Mouse (Mus musculus) hindbrain, postnatal 0 days (tissue): ENCODE measurements around the gene Erp44. TPM values are rescaled to one million over a fixed set of nuclear protein-coding genes. Genes with fewer than 3 reads are reported as not detected.

Experiments used
- ATAC-seq: fragments of 200-750 bp; cut with Nextera tagmentation; 2 replicates; pipeline ENCODE4 v1.8.0; 2017; ENCODE audit warnings: mild to moderate bottlenecking, moderate TSS enrichment, moderate library complexity
- DNase-seq: peaks from one replicate; pipeline ENCODE4 v3.0.0-alpha.2; 2015; ENCODE audit warnings: low spot score
- H3K27ac ChIP-seq: fragments of 300-500 bp; sonication (generic); 2 replicates; pipeline ENCODE4 v1.5.1; 2014; ENCODE audit warnings: mild to moderate bottlenecking
- H3K27me3 ChIP-seq: fragments of 300-500 bp; sonication (generic); 2 replicates; pipeline ENCODE4 v1.6.1; 2014; ENCODE audit warnings: low read length, mixed read lengths; ENCODE audit not compliant: insufficient read depth
- H3K36me3 ChIP-seq: fragments of 300-500 bp; sonication (generic); 2 replicates; pipeline ENCODE4 v1.6.1; 2014; ENCODE audit warnings: low read length, mixed read lengths; ENCODE audit not compliant: insufficient read depth
- H3K4me1 ChIP-seq: fragments of 300-500 bp; sonication (generic); 2 replicates; pipeline ENCODE4 v1.6.1; 2014; ENCODE audit warnings: antibody characterized with exemption, low read length, mixed read lengths; ENCODE audit not compliant: insufficient read depth
- H3K4me2 ChIP-seq: fragments of 300-500 bp; sonication (generic); 2 replicates; pipeline ENCODE4 v1.6.1; 2014; ENCODE audit warnings: low read depth, mild to moderate bottlenecking, low read length, moderate library complexity, mixed read lengths
- H3K4me3 ChIP-seq: fragments of 300-500 bp; sonication (generic); 2 replicates; pipeline ENCODE4 v1.5.1; 2014; ENCODE audit warnings: low read length
- H3K9ac ChIP-seq: fragments of 300-500 bp; sonication (generic); replicated peaks from 2 replicates; pipeline ENCODE4 v1.6.1; 2014; ENCODE audit warnings: mild to moderate bottlenecking, low read length, moderate library complexity, mixed read lengths
- H3K9me3 ChIP-seq: fragments of 300-500 bp; sonication (generic); 2 replicates; pipeline ENCODE4 v1.6.1; 2016; ENCODE audit warnings: low read length, mixed read lengths
- CTCF ChIP-seq: IDR thresholded peaks from 2 replicates; pipeline ENCODE4 v1.5.1; 2016; ENCODE audit warnings: antibody characterized with exemption, control low read depth, low read depth
- WGBS: fragments of 180-500 bp; shearing (Covaris S2); extraction: QIAGEN DNeasy Blood & Tissue Kit; methylation state at CpG from one replicate; pipeline ENCODE4 v1.1.7; 2014; 5-methylcytosine and 5-hydroxymethylcytosine counted together
- microRNA counts: library from miRNA; unstranded; fragments of <30 nt; microRNA quantifications from one replicate; lab custom pipeline; 2015
- microRNA-seq, 2 experiments: library from miRNA; unstranded; fragments of <30 nt; microRNA quantifications; one replicate each; pipeline ENCODE4; 2016
- polyA plus RNA-seq: library from polyadenylated mRNA; unstranded; fragments of >200 nt; fragmentation: Nextera tagmentation; extraction: Ambion mirVana; gene quantifications from 2 replicates; pipeline ENCODE4 v1.2.1, GENCODE M21; 2015
- total RNA-seq: library from RNA; depleted of rRNA; stranded (reverse); fragments of >200 nt; gene quantifications from 2 replicates; pipeline ENCODE4 v1.2.3, GENCODE M21; 2014; rRNA removed

The Erp44 gene
- total and polyA plus RNA-seq, 2 experiments from 2014 or later: 27.3 to 50.4 TPM

DNA sequence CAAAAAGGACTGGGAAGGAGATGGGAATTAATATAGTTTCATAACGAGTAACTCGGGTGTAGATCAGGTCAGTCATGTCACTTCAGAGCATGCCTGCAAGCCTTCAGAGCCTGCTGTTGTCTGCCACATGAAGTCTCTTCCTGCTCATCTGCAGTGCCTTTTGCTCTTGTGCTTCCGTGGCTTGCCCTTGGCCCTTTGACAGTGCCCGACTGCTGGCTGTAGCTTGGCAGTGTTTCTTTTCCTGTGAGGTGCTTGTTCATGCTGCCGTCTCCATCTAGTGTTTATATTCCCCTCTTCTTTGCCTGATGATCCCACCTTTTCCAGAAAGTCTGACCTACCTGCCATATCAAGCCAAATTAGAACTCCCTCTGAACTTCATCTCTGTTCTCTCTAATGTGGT is 115.5 kb downstream of the Erp44 start:
- no peaks in the 10 kb centered on the region for H3K4me1 ChIP-seq
- TF ChIP-seq CTCF: no peak; the same call in 1 of the 2 replicates
- H3K9me3 ChIP-seq: no peaks in the 10 kb centered on the region
- peaks cover 4% of the 10 kb centered on the region; the same call in 1 of the 2 replicates for H3K36me3 ChIP-seq
- H3K27ac ChIP-seq: no peak overlapping the region
- WGBS: 79% methylated on average over 5 of the region's 5 CpGs
- H3K27me3 ChIP-seq: no peaks in the 10 kb centered on the region
- H3K4me2 ChIP-seq: no peak overlapping the region
- no peak overlapping the region for H3K4me3 ChIP-seq
- H3K9ac ChIP-seq: no peak overlapping the region
- DNase-seq (no peak), ATAC-seq (no peak)

DNA sequence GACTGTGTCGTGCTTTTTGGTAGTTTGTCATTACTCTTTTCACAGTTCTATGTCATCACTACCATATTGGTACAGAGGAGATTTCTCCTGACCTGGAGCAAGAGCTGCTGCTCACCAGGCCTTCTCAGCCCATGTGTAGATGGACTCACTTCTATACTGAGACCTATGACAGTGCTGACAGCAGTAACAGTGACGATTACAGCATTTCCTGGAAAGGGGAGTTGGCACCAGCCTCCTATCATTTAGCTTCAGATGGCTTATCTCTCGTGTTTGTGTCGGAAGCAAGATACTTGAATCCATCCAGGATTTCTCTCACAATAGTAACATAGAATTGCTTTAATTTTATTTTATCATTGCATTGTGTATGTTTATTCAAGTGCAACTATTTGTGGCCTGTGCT is 119.0 kb downstream of the Erp44 start:
- Histone ChIP-seq H3K4me1 (no peaks in the 10 kb centered on the region), H3K36me3 (peaks cover 5% of the 10 kb centered on the region; the same call in 1 of the 2 replicates), H3K27ac (no peak overlapping the region), H3K4me3 (no peak overlapping the region), H3K9ac (no peak overlapping the region), H3K9me3 (no peaks in the 10 kb centered on the region), H3K27me3 (no peaks in the 10 kb centered on the region), H3K4me2 (no peak overlapping the region)
- ATAC-seq (no peak), DNase-seq (no peak)
- WGBS: 87% methylated on average over 4 of the region's 4 CpGs
- TF ChIP-seq CTCF: no peak

DNA sequence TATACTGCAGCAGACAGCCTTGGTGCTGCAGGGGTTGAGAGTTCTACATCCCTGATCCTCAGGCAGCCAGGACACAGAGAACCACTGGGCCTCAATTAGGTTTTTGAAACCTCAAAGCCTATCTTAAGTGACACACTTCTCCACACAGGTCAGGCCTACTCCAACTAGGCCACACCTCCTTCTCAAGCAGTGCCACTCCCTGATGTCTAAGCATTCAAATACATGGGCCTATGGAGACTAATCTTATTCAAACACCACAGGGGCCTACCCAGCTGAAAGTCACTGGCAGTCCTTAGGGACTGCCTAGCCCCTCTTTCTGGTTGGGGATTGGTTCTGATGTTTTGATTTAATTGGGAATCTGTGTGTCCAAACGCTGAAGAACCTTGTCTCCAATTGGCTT is 123.5 kb downstream of the Erp44 start:
- 60% methylated on average over 1 of the region's 1 CpGs for WGBS
- no peak for TF ChIP-seq CTCF
- H3K27me3 ChIP-seq: no peaks in the 10 kb centered on the region
- ATAC-seq: no peak
- peaks cover 5% of the 10 kb centered on the region; the same call in 1 of the 2 replicates for H3K36me3 ChIP-seq
- H3K27ac ChIP-seq: no peak overlapping the region
- H3K9ac ChIP-seq: no peak overlapping the region
- H3K4me2 ChIP-seq: no peak overlapping the region
- no peak overlapping the region for H3K4me3 ChIP-seq
- no peak for DNase-seq
- no peaks in the 10 kb centered on the region for H3K4me1 ChIP-seq
- no peaks in the 10 kb centered on the region for H3K9me3 ChIP-seq

DNA sequence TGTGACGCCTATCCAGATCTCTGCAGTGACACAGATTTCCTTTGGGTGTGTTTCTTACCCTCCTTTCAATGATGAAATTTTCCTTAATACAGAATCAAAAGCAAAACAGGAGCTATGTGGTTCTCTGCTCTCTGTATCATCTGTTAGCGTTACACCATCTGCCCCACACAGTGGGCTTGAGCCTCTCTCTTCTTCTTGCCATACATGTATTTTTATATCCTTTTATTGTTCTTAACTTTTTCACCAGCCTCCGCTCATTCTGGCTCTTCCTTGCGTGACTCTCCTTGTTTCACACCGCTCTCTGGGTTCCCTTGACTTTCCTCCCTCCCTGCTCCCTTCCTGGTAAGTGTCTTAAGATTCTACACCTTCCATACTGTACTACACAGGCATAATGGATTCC is 126.1 kb downstream of the Erp44 start:
- no peak overlapping the region for H3K9ac ChIP-seq
- H3K4me2 ChIP-seq: no peak overlapping the region
- no peaks in the 10 kb centered on the region; the same call in 1 of the 2 replicates for H3K36me3 ChIP-seq
- no peak overlapping the region for H3K27ac ChIP-seq
- no peak overlapping the region for H3K4me3 ChIP-seq
- H3K9me3 ChIP-seq: no peaks in the 10 kb centered on the region
- no peaks in the 10 kb centered on the region for H3K4me1 ChIP-seq
- H3K27me3 ChIP-seq: no peaks in the 10 kb centered on the region
- DNase-seq (no peak), ATAC-seq (no peak)
- no peak for TF ChIP-seq CTCF
- WGBS: 91% methylated on average over 5 of the region's 5 CpGs

DNA sequence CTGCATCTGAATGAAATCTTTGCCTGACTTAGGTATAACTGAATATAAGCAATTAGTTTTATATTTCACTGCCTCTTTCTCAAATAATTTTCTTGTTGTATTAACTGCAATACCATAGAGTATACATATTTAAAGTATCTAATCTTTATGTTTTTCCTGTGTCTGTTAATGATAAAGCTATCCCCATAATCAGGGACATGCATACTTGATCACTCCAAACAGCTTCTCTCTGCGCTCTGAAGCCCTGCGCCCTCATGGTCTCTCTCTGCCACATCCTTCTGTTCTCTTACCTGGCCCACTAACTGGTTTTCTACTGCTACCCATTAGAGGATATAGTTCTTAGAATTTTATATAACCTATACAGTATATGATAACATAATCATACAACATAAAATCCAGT is 129.9 kb downstream of the Erp44 start:
- WGBS: 100% methylated on average over 2 of the region's 2 CpGs
- no peaks in the 10 kb centered on the region for H3K27me3 ChIP-seq
- ATAC-seq: no peak
- DNase-seq: no peak
- H3K4me2 ChIP-seq: no peak overlapping the region
- no peak overlapping the region for H3K27ac ChIP-seq
- no peaks in the 10 kb centered on the region for H3K9me3 ChIP-seq
- H3K36me3 ChIP-seq: no peaks in the 10 kb centered on the region
- no peak for TF ChIP-seq CTCF
- H3K4me1 ChIP-seq: no peaks in the 10 kb centered on the region
- H3K9ac ChIP-seq: no peak overlapping the region
- no peak overlapping the region for H3K4me3 ChIP-seq

MicroRNAs encoded within 50 kb of the gene (microRNA counts, 519-probe panel; counts per million panel counts)
- not detected for microRNA mmu-miR-1958 (lab: Ali Mortazavi, UCI)

Small RNAs within 50 kb of the gene (microRNA-seq; reads per million reads assigned to microRNA genes)
- 0 reads per million in 2 experiments for gene Mir1958

Other genes starting within 250 kb of the Erp44 start
- 2.1 and 2.9 TPM in 2 replicates for gene Nr4a3, start 234.4 kb downstream of the Erp44 start, total RNA-seq
- 1.2 and 1.8 TPM in 2 replicates for gene Nr4a3, start 234.4 kb downstream of the Erp44 start, polyA plus RNA-seq
- 15.6 and 23.0 TPM in 2 replicates for gene Stx17, start 154.6 kb downstream of the Erp44 start, total RNA-seq
- gene Stx17, start 154.6 kb downstream of the Erp44 start, polyA plus RNA-seq: 25.4 and 27.7 TPM in 2 replicates
- 4.7 and 10.9 TPM in 2 replicates for gene Invs, start 202 bp upstream of the Erp44 start, total RNA-seq
- gene Invs, start 202 bp upstream of the Erp44 start, polyA plus RNA-seq: 2.9 and 3.4 TPM in 2 replicates
- 21.5 and 24.2 TPM in 2 replicates for gene Tex10, start 193.9 kb upstream of the Erp44 start, total RNA-seq
- 19.7 and 21.6 TPM in 2 replicates for gene Tex10, start 193.9 kb upstream of the Erp44 start, polyA plus RNA-seq